Mouse (Mus musculus) testis, adult 2 months (tissue): ENCODE results near the gene Pfdn4.

Experiments
- CTCF ChIP-seq: fragments of 200-500 bp; IDR thresholded peaks from 2 replicates; pipeline ENCODE4 v1.5.1; 2012; ENCODE audit warnings: low read depth, mild to moderate bottlenecking, inconsistent platforms, low read length, moderate library complexity; ENCODE audit not compliant: control insufficient read depth, insufficient read depth, insufficient replicate concordance
- POLR2A ChIP-seq: fragments of 200-500 bp; IDR thresholded peaks from 2 replicates; pipeline ENCODE4 v1.6.1; 2012; ENCODE audit warnings: low read depth, mild to moderate bottlenecking, inconsistent platforms, low read length, moderate library complexity; ENCODE audit not compliant: control insufficient read depth

GRCm38 (mm10) chr2:170547526-170547925 lies 51.3 kb downstream of the Pfdn4 start:
- no peak for TF ChIP-seq CTCF
- no peak for TF ChIP-seq POLR2A
